Mouse (Mus musculus): ENCODE measurements around the gene Emp1. TPM values are rescaled to one million over a fixed set of nuclear protein-coding genes. Genes with fewer than 3 reads are reported as not detected.
A peak's percentile ranks its signal among the peaks of the same experiment; 100 is the strongest.

The Emp1 gene
- polyA plus RNA-seq, 1 experiment from 2014 or later = 4.1 TPM

DNA sequence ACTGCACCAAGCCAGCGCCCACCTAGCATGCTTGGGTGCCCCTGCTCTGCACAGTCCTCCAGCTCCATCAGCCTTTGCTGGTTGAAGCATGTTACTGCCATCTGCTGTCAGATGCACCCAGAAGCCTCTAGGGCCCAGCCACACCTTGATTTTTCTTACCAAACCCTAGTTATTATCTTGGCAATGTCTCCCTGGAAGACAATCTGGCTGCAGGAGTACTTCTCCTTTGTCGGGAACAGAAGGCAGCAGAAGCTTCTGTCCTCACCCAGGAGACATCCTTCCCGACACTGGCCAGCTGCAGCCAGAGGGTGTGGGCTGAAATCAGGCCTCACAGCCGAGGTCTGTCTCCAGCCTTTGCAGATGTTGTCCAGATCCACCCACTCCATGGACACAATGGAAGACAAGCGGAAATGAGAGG lies 7.2 kb downstream of the Emp1 start:
- no peaks in the 10 kb centered on the region; the same call in 1 of the 2 replicates for H3K36me3 ChIP-seq (ENCODE audit: control insufficient read depth, insufficient read depth, low read length)
- H3K9me3 ChIP-seq (ENCODE audit: control insufficient read depth, low read length) = no peaks in the 10 kb centered on the region
- no peaks in the 10 kb centered on the region for H3K27me3 ChIP-seq (ENCODE audit: control insufficient read depth, insufficient read depth, low read length)
- no peaks in the 10 kb centered on the region for H3K4me1 ChIP-seq (ENCODE audit: control insufficient read depth, insufficient read depth, low read length)
- H3K9ac ChIP-seq (ENCODE audit: low read length) = no peak overlapping the region
- no peak for ATAC-seq (ENCODE audit: insufficient read depth, low FRiP score, low TSS enrichment)
- 46% methylated on average over 5 of the region's 5 CpGs for WGBS
- DNase-seq (ENCODE audit: low spot score) = no peak
- no peak overlapping the region for H3K4me3 ChIP-seq (ENCODE audit: low read depth, low read length)
- no peak overlapping the region for H3K27ac ChIP-seq (ENCODE audit: low read depth, low read length)
- H3K4me2 ChIP-seq (ENCODE audit: low read depth) = no peak overlapping the region

- no peak overlapping the region for H3K4me3 ChIP-seq (ENCODE audit: low read depth, low read length)
- WGBS = 69% methylated on average over 6 of the region's 6 CpGs
- no peak overlapping the region for H3K9ac ChIP-seq (ENCODE audit: low read length)
- H3K4me1 ChIP-seq (ENCODE audit: control insufficient read depth, insufficient read depth, low read length) = no peaks in the 10 kb centered on the region
- H3K27ac ChIP-seq (ENCODE audit: low read depth, low read length) = no peak overlapping the region
- DNase-seq (ENCODE audit: low spot score) (no peak), ATAC-seq (ENCODE audit: insufficient read depth, low FRiP score, low TSS enrichment) (no peak)
- no peaks in the 10 kb centered on the region for H3K36me3 ChIP-seq (ENCODE audit: control insufficient read depth, insufficient read depth, low read length)
- no peak overlapping the region for H3K4me2 ChIP-seq (ENCODE audit: low read depth)
- no peaks in the 10 kb centered on the region for H3K27me3 ChIP-seq (ENCODE audit: control insufficient read depth, insufficient read depth, low read length)
- H3K9me3 ChIP-seq (ENCODE audit: control insufficient read depth, low read length) = no peaks in the 10 kb centered on the region
Measured at GRCm38 (mm10) chr6:135370954-135371353, 8.6 kb downstream of the Emp1 start.

DNA sequence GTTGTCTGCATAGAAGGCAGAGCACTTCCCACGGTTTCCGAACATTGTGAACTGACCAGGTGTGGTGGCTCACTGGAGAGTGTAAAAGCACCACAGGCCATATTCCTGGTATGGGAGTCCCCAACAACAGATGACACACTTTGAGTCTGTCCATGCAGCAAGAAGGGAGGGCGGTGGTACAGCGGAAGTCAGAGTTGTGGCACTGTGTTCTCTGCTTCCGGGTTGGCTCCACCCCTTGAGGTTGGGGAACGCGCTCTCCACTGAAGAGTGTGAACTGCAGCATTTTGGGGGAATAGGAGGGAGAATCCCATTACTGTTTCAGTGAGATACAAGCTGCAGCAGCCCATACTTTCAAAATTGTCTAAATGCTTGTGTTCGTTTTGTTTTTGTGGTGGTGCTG lies 11.0 kb downstream of the Emp1 start:
- no peak for ATAC-seq (ENCODE audit: insufficient read depth, low FRiP score, low TSS enrichment)
- no peaks in the 10 kb centered on the region for H3K27me3 ChIP-seq (ENCODE audit: control insufficient read depth, insufficient read depth, low read length)
- no peak for DNase-seq (ENCODE audit: low spot score)
- H3K4me2 ChIP-seq (ENCODE audit: low read depth) = no peak overlapping the region
- H3K36me3 ChIP-seq (ENCODE audit: control insufficient read depth, insufficient read depth, low read length) = no peaks in the 10 kb centered on the region
- H3K9me3 ChIP-seq (ENCODE audit: control insufficient read depth, low read length) = no peaks in the 10 kb centered on the region
- no peaks in the 10 kb centered on the region for H3K4me1 ChIP-seq (ENCODE audit: control insufficient read depth, insufficient read depth, low read length)
- H3K27ac ChIP-seq (ENCODE audit: low read depth, low read length) = no peak overlapping the region
- WGBS = 87% methylated on average over 8 of the region's 8 CpGs
- H3K4me3 ChIP-seq (ENCODE audit: low read depth, low read length) = no peak overlapping the region
- H3K9ac ChIP-seq (ENCODE audit: low read length) = no peak overlapping the region

DNA sequence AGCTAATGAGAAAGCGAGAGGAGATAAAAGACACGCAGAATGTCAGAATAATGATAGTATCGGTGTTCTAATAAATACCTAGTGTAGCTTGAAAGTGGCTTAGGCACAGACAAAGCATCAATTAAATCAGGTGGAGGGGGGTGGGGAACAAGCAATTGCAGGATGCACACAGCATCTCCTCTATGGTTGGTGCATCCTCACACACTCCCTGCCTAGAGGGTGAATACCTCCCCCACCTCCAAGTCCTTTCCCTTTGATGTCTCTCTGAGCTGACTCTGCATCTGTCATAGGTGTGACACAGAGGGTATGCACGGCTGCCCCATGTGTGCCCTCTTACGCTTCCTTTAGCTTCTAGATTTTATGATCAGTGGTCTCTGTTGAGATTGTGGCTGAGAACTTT lies 13.5 kb downstream of the Emp1 start:
- no peak overlapping the region for H3K9ac ChIP-seq (ENCODE audit: low read length)
- DNase-seq (ENCODE audit: low spot score) = no peak
- H3K4me2 ChIP-seq (ENCODE audit: low read depth) = no peak overlapping the region
- H3K36me3 ChIP-seq (ENCODE audit: control insufficient read depth, insufficient read depth, low read length) = no peaks in the 10 kb centered on the region
- no peaks in the 10 kb centered on the region for H3K27me3 ChIP-seq (ENCODE audit: control insufficient read depth, insufficient read depth, low read length)
- H3K4me1 ChIP-seq (ENCODE audit: control insufficient read depth, insufficient read depth, low read length) = no peaks in the 10 kb centered on the region
- no peak overlapping the region for H3K27ac ChIP-seq (ENCODE audit: low read depth, low read length)
- no peaks in the 10 kb centered on the region for H3K9me3 ChIP-seq (ENCODE audit: control insufficient read depth, low read length)
- H3K4me3 ChIP-seq (ENCODE audit: low read depth, low read length) = no peak overlapping the region
- no peak for ATAC-seq (ENCODE audit: insufficient read depth, low FRiP score, low TSS enrichment)
- WGBS = 58% methylated on average over 5 of the region's 5 CpGs

GRCm38 (mm10) chr6:135376248-135376647 lies 13.9 kb downstream of the Emp1 start:
- Histone ChIP-seq H3K4me2 (ENCODE audit: low read depth) (no peak overlapping the region), H3K9ac (ENCODE audit: low read length) (no peak overlapping the region), H3K4me3 (ENCODE audit: low read depth, low read length) (no peak overlapping the region), H3K36me3 (ENCODE audit: control insufficient read depth, insufficient read depth, low read length) (no peaks in the 10 kb centered on the region), H3K4me1 (ENCODE audit: control insufficient read depth, insufficient read depth, low read length) (no peaks in the 10 kb centered on the region), H3K27me3 (ENCODE audit: control insufficient read depth, insufficient read depth, low read length) (no peaks in the 10 kb centered on the region), H3K27ac (ENCODE audit: low read depth, low read length) (no peak overlapping the region), H3K9me3 (ENCODE audit: control insufficient read depth, low read length) (no peaks in the 10 kb centered on the region)
- ATAC-seq (ENCODE audit: insufficient read depth, low FRiP score, low TSS enrichment) (no peak), DNase-seq (ENCODE audit: low spot score) (no peak)
- WGBS = 54% methylated on average over 7 of the region's 7 CpGs

DNA sequence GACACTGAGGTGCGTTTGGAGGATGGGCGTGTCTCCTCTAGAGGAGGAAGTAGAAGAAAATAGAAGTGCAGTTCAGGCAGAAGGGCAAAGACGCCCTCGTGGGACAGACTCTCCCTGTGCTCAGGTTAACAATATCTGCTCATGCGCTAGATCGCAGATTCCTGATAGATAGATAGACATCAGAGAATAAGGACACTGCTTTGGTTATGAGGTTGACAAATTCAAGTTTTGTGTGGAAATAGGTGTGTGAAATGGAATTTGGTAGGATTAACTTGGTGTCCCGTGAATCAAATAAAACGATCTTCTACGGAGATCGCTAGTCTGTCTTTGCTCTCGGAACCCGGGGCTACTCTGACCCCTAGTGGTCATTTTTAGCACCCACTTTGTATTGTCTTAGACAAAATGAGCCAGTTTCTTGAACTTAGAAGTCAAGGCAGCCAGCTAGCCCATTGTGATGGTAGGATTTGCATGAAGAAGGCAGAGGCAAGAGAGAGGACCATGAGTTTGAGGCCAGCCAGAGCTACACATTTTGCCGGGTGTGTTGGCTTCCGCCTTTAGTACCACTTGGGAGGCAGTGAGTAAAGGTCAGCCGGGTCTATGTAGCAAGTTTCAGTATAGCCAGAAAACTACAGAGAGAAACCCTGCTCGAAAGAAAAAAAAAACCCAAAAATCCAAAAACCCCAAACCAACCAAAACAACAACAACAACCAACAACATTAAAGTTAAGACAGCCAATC lies 15.4 kb downstream of the Emp1 start:
- H3K27ac ChIP-seq (ENCODE audit: low read depth, low read length) = no peak overlapping the region
- H3K4me2 ChIP-seq (ENCODE audit: low read depth) = peak overlapping the region; percentile 40
- no peak overlapping the region for H3K9ac ChIP-seq (ENCODE audit: low read length)
- no peak; the same call in 1 of the 2 replicates for ATAC-seq (ENCODE audit: insufficient read depth, low FRiP score, low TSS enrichment)
- 20% methylated on average over 16 of the region's 16 CpGs for WGBS
- no peaks in the 10 kb centered on the region for H3K4me1 ChIP-seq (ENCODE audit: control insufficient read depth, insufficient read depth, low read length)
- H3K4me3 ChIP-seq (ENCODE audit: low read depth, low read length) = peak overlapping the region; percentile 15; the same call in 1 of the 2 replicates
- DNase-seq (ENCODE audit: low spot score) = peak; percentile 71
- H3K9me3 ChIP-seq (ENCODE audit: control insufficient read depth, low read length) = no peaks in the 10 kb centered on the region
- no peaks in the 10 kb centered on the region for H3K36me3 ChIP-seq (ENCODE audit: control insufficient read depth, insufficient read depth, low read length)
- H3K27me3 ChIP-seq (ENCODE audit: control insufficient read depth, insufficient read depth, low read length) = no peaks in the 10 kb centered on the region

GRCm38 (mm10) chr6:135383919-135384318 lies 21.6 kb downstream of the Emp1 start:
- no peaks in the 10 kb centered on the region for H3K27me3 ChIP-seq (ENCODE audit: control insufficient read depth, insufficient read depth, low read length)
- DNase-seq (ENCODE audit: low spot score) = no peak
- H3K4me2 ChIP-seq (ENCODE audit: low read depth) = no peak overlapping the region
- no peaks in the 10 kb centered on the region for H3K36me3 ChIP-seq (ENCODE audit: control insufficient read depth, insufficient read depth, low read length)
- no peaks in the 10 kb centered on the region for H3K9me3 ChIP-seq (ENCODE audit: control insufficient read depth, low read length)
- H3K4me1 ChIP-seq (ENCODE audit: control insufficient read depth, insufficient read depth, low read length) = no peaks in the 10 kb centered on the region
- no peak overlapping the region for H3K9ac ChIP-seq (ENCODE audit: low read length)
- H3K4me3 ChIP-seq (ENCODE audit: low read depth, low read length) = no peak overlapping the region
- H3K27ac ChIP-seq (ENCODE audit: low read depth, low read length) = no peak overlapping the region
- no peak for ATAC-seq (ENCODE audit: insufficient read depth, low FRiP score, low TSS enrichment)

DNA sequence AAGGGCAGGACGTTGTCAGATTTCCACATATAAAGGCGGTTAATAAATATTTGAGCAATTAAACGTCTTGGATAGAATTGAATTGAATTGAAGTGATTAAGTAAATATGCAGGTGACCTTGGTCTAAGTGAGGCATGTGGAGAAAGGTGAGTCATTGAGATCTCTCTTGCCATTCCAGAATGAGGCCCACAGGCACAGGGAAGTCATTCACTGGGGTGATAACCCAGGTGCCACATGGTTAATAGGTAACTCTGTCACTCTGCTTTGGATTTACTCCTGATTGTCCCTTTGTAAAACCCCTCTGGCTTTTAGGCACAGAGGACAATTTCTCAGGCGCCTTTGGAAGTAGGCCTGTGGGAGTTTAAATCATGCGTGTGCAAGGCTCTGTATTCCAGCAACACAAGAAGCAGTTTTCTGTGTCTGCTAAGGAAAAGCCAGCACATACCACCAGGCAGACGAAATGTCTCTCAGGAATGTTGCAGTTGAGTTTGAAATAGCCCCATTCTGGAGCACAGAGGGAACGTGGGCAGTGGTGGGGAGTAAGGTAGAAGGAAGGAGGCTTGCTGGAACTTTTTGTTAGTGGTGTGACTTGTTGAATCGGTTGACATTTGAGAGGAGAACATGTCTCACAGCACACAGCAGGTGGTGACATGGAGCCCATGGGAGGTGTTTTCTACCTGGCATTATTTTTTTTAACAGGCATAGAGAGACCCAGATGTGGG lies 23.6 kb downstream of the Emp1 start:
- H3K4me2 ChIP-seq (ENCODE audit: low read depth) = no peak overlapping the region

DNA sequence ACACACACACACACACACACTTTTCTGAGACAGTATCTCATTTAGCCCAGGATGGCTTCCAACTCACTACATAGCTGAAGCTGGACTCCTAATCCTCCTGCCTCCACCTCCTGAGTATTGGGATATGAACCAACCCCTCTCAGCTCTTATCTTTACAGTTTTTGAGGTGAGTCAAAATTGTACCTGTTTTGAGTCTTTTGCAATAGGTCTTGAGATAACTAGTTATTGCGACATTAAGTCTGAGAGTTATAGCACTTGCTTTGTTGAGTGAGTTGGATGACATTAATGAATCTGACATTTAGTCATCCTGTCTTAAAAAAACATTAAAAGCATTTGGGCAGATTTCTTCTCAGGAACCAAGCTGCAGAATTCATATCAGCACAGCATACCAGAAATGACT lies 25.3 kb downstream of the Emp1 start:
- Histone ChIP-seq H3K27me3 (ENCODE audit: control insufficient read depth, insufficient read depth, low read length) (no peaks in the 10 kb centered on the region), H3K9ac (ENCODE audit: low read length) (no peak overlapping the region), H3K4me2 (ENCODE audit: low read depth) (no peak overlapping the region), H3K4me3 (ENCODE audit: low read depth, low read length) (no peak overlapping the region), H3K4me1 (ENCODE audit: control insufficient read depth, insufficient read depth, low read length) (no peaks in the 10 kb centered on the region), H3K27ac (ENCODE audit: low read depth, low read length) (no peak overlapping the region), H3K36me3 (ENCODE audit: control insufficient read depth, insufficient read depth, low read length) (no peaks in the 10 kb centered on the region), H3K9me3 (ENCODE audit: control insufficient read depth, low read length) (no peaks in the 10 kb centered on the region)
- ATAC-seq (ENCODE audit: insufficient read depth, low FRiP score, low TSS enrichment) = no peak
- DNase-seq (ENCODE audit: low spot score) = no peak
- 93% methylated on average over 1 of the region's 1 CpGs for WGBS

More for the DNA sequence above, 23.6 kb downstream of the Emp1 start:
- ATAC-seq (ENCODE audit: insufficient read depth, low FRiP score, low TSS enrichment) (no peak), DNase-seq (ENCODE audit: low spot score) (no peak)
- 76% methylated on average over 8 of the region's 8 CpGs for WGBS
- Histone ChIP-seq H3K9ac (ENCODE audit: low read length) (no peak overlapping the region), H3K36me3 (ENCODE audit: control insufficient read depth, insufficient read depth, low read length) (no peaks in the 10 kb centered on the region), H3K9me3 (ENCODE audit: control insufficient read depth, low read length) (no peaks in the 10 kb centered on the region), H3K4me3 (ENCODE audit: low read depth, low read length) (no peak overlapping the region), H3K4me1 (ENCODE audit: control insufficient read depth, insufficient read depth, low read length) (no peaks in the 10 kb centered on the region), H3K27me3 (ENCODE audit: control insufficient read depth, insufficient read depth, low read length) (no peaks in the 10 kb centered on the region), H3K27ac (ENCODE audit: low read depth, low read length) (no peak overlapping the region)

Measured in neural tube, embryonic 11.5 days (tissue).